In the genomic region with DNA sequence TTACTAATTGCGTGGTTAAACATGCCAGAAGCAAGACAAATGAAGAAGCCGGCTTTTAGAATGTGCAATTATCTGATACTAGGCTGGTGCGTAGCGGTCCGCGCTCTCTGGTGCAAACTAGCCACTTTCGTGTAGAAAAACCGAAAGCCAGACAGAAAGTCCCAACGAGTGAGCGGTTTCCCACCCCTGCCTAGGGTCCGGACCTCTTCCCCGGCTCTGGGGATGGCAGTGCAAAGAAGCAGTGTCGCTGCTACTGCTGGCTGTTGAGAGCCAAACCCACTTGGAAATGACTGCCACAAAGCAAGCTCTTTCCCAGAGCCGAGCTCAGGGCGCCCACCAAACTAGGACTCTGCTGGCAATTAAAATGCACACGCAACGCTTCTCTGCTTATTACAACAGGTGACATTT, we compare ENCODE assay signal across 8 mouse cellular contexts. TPM values are rescaled to one million over a fixed set of nuclear protein-coding genes. Genes with fewer than 3 reads are reported as not detected.
DNase-seq lines count a peak whose midpoint lies in the region; ATAC-seq and TF ChIP-seq lines count a peak whose summit lies in the region.

No protein-coding gene starts in this region.

- WGBS in embryonic facial prominence, embryonic 15.5 days = 6% methylated on average over 17 of the region's 17 CpGs

- in situ Hi-C loops in ES-E14 (cut with MboI; ENCODE audit: low sequenced_read_pairs in 2 of 2, unreplicated experiment in 2 of 2) = no loop called here

- peaks cover 83% of the 10 kb centered on the region for H3K27me3 ChIP-seq in embryonic facial prominence, embryonic 15.5 days

- peaks cover 3% of the 10 kb centered on the region; the same call in 1 of the 2 replicates for H3K36me3 ChIP-seq in ES-E14 (ENCODE audit: control insufficient read depth, insufficient read depth, low read length, poor library complexity, severe bottlenecking)
- no peaks in the 10 kb centered on the region for H3K36me3 ChIP-seq in embryonic facial prominence, embryonic 15.5 days

- no peak overlapping the region for H3K27ac ChIP-seq in ES-E14 (ENCODE audit: insufficient read depth, low read depth, low read length, poor library complexity, severe bottlenecking)
- no peak overlapping the region for H3K27ac ChIP-seq in embryonic facial prominence, embryonic 15.5 days (replicated peaks)

- 0 out of 2 replicates have a peak overlapping the region, but pooled peaks have one; percentile 42 for H3K9ac ChIP-seq in ES-E14 (ENCODE audit: insufficient read depth, low read depth, low read length, poor library complexity, severe bottlenecking)
- no peak overlapping the region for H3K9ac ChIP-seq in embryonic facial prominence, embryonic 15.5 days

- no peaks in the 10 kb centered on the region for H3K4me1 ChIP-seq in ES-E14 (ENCODE audit: control insufficient read depth in 2 of 2, insufficient read depth in 2 of 2, low read length in 2 of 2, poor library complexity in 1 of 2)
- H3K4me1 ChIP-seq in embryonic facial prominence, embryonic 15.5 days = peaks cover 38% of the 10 kb centered on the region

- H3K4me2 ChIP-seq in embryonic facial prominence, embryonic 15.5 days (replicated peaks) = no peak overlapping the region

- ATAC-seq in embryonic facial prominence, embryonic 15.5 days (ENCODE audit: insufficient number of reproducible peaks, low FRiP score, low TSS enrichment, low read depth) = no peak

- intact Hi-C loops in left cerebral cortex, postnatal 25 days (cut with DNase I) = no loop called here

- no peak overlapping the region for H3K4me3 ChIP-seq in ES-E14 (ENCODE audit: insufficient read depth in 1 of 2, low read depth in 1 of 2, low read length in 2 of 2, poor library complexity in 1 of 2, severe bottlenecking in 1 of 2)
- peak overlapping the region; percentile 19; the same call in 1 of the 2 replicates for H3K4me3 ChIP-seq in embryonic facial prominence, embryonic 15.5 days (replicated peaks)

- H3K9me3 ChIP-seq in ES-E14 (ENCODE audit: control insufficient read depth, insufficient read depth, low read depth, low read length) = no peaks in the 10 kb centered on the region
- no peaks in the 10 kb centered on the region for H3K9me3 ChIP-seq in embryonic facial prominence, embryonic 15.5 days (replicated peaks)

- peak; percentile 44 for DNase-seq in kidney, adult 18-20 months
- DNase-seq in kidney, adult 11 months = no peak
- DNase-seq in ES-E14 (ENCODE audit: low read depth, low spot score) = no peak
- peak; percentile 34 for DNase-seq in induced T-regulatory cell, adult 2 months (ENCODE audit: low read depth)
- DNase-seq in lung, postnatal 4 days = peak; percentile 32 to 39
- peak; percentile 30 to 40 for DNase-seq in thymus, postnatal 36 days
- DNase-seq in left cerebral cortex, postnatal 25 days (ENCODE audit: low spot score in 2 of 2) = no peak

TF ChIP-seq in ES-E14, 5 proteins besides CTCF, POLR2A, EP300 and RAD21:
- no peak for TF ChIP-seq ZNF384 (IDR thresholded peaks at IDR 0.05; ENCODE audit: low read depth, low read length)
- TF ChIP-seq ZC3H11A (IDR thresholded peaks at IDR 0.05; ENCODE audit: borderline replicate concordance, low read depth, low read length) = no peak
- TF ChIP-seq HCFC1 (IDR thresholded peaks at IDR 0.05; ENCODE audit: borderline replicate concordance, insufficient read depth, low read length) = no peak
- TF ChIP-seq CHD2 (IDR thresholded peaks at IDR 0.05; ENCODE audit: low read depth, low read length) = no peak
- TF ChIP-seq MAFK (IDR thresholded peaks at IDR 0.05; ENCODE audit: insufficient read depth, low read depth, low read length) = no peak

RNA-seq across cellular contexts. Expression of a gene that starts 3.7 kb away (rescaled TPM):
- 130 and 178 TPM in 2 replicates for total RNA-seq in ES-E14 (2012; rRNA removed)
- 77.6 and 79.2 TPM in 2 replicates for polyA plus RNA-seq in embryonic facial prominence, embryonic 15.5 days (2015; fragmentation: Nextera tagmentation; extraction: Ambion mirVana)
- 100 to 1,000 TPM; 179 to 182 TPM for total RNA-seq in left cerebral cortex, postnatal 25 days (2021)

RNA-seq across cellular contexts. Expression of a gene that starts 57.0 kb away (rescaled TPM):
- total RNA-seq in ES-E14 (2012; rRNA removed) = 36.0 and 45.6 TPM in 2 replicates
- polyA plus RNA-seq in embryonic facial prominence, embryonic 15.5 days (2015; fragmentation: Nextera tagmentation; extraction: Ambion mirVana) = 159 and 169 TPM in 2 replicates
- total RNA-seq in left cerebral cortex, postnatal 25 days (2021) = 100 to 1,000 TPM; 183 to 214 TPM

Comparison
In these comparisons a context has a peak if more than half of its experiments do, and no peak if none do; other contexts are left out.
1. DNase-seq: peak in kidney, adult 18-20 months (single experiment), induced T-regulatory cell, adult 2 months (single experiment), lung, postnatal 4 days (2 of 2) and thymus, postnatal 36 days (2 of 2); none in kidney, adult 11 months (single experiment), ES-E14 (single experiment) and left cerebral cortex, postnatal 25 days (0 of 2).